Mouse (Mus musculus): Measurements from ENCODE around the gene Prorsd1. TPM values are rescaled to one million over a fixed set of nuclear protein-coding genes. Genes with fewer than 3 reads are reported as not detected.

Prorsd1 gene
- total RNA-seq, 2 experiments from 2014 or later = 4.0 to 5.3 TPM

DNA sequence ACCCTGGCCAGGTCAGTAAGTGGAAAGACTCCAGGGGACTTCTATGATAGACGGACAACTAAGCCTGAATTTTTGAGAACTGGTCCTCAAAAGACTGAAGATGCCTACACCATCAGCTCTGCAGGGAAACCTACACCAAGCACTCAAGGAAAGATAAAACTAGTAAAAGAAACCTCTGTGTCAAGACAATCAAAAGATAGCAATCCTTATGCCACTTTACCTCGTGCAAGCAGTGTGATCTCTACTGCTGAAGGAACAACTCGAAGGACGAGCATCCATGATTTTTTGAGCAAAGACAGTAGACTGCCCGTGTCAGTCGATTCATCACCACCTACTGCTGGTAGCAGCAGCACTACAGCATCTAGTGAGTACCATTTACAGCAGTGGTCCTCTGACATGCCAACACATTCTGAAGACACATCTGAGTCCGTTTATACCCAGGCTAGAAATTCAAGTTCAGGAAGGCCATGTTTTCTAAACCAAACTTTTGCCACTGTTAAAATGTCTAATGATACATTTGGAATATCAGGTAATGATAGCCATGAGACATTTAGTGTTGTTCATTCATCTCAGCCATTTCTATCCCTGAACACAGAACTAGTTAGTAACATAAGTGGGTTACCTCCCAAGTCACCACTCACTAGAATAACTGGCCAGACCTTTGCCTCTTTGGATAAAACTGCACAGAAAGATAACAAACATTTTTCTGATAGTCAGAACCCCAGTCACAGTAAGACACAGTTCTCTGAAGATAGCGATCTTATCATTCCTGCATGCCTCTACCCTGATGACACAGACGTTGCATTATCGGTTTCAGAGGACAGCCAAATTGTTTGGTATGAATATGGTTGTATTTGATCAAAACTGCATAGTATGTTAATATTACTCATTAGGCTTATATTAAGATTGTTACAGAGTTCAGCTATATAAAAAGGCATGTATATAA lies 10.6 kb downstream of the Prorsd1 start:
- no peak for DNase-seq (ENCODE audit: low spot score in 2 of 2)

DNA sequence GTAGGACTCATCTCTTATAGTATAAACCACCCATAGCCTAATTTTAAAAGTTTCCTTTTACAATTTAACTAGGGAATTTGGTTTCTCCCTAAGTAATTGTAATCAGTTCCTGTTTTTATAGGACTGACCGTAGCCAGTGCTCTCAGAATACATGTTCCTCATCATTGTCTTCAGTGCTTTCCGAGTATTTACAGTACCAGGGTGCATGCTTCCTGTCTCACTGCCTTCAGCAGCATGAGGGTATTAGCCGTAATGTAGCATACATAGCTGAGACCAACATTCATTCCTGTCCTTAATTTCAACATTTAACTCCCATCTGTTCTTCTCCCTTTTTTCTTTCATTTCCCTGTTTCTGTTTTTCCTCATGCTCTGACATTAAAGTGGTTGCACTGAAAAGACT lies 17.9 kb downstream of the Prorsd1 start:
- DNase-seq (ENCODE audit: low spot score in 2 of 2) = no peak

DNA sequence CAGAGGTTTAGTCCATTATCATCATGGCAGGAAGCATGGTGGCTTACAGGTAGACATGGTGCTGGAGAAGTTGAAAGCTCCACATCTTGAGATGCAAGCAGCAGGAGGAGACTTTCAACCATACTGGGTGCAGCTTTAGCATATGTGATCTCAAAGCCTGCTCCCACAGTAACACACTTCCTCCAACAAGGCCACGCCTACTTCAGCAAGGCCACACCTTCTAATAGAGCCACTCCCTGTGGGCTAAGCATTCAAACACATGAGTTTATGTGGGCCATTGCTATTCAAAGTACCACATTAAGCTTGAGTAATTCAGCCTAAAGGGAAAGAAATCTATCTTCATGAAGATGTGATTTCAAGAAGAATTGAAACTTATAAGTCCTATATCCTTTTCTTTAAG lies 21.7 kb downstream of the Prorsd1 start:
- no peak for DNase-seq (ENCODE audit: low spot score in 2 of 2)

DNA sequence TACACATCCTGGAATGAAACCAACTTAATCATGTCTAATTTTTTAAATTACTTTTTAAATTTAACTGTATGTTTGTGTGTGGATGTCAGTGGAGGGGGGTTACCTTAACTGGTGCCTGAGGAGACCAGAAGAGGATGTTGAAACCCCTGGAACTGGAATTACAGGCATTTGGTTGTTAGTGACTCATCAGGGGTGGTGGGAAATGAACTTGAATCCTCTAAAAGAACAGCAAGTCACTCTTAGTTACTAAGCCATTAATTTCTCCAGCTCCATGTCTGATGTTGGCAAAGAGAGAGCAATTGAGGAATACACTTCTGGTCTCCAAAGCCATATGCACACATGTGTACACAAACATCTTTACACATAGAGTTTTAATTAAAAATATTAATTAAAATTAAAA lies 40.2 kb downstream of the Prorsd1 start:
- no peak for DNase-seq (ENCODE audit: low spot score in 2 of 2)

Other genes starting within 250 kb of the Prorsd1 start
- gene Ccdc88a, start 141.4 kb downstream of the Prorsd1 start, total RNA-seq (2021) = 10 to 100 TPM; 93.1 to 95.4 TPM
- gene Mtif2, start 11.4 kb upstream of the Prorsd1 start, total RNA-seq (2021) = 10 to 100 TPM; 29.2 to 36.5 TPM
- gene Clhc1, start 32.9 kb upstream of the Prorsd1 start, total RNA-seq (2021) = under 1 TPM in 1 of 2 experiments, not detected in 1; 0.27 TPM
- 100 to 1,000 TPM; 485 to 520 TPM for gene Rps27a, start 33.1 kb upstream of the Prorsd1 start, total RNA-seq (2021)
- 100 to 1,000 TPM; 504 to 510 TPM for gene Rtn4, start 177.9 kb upstream of the Prorsd1 start, total RNA-seq (2021)

All from layer of hippocampus, postnatal 10 days (tissue).